Mouse (Mus musculus): ENCODE measurements around the gene Daw1. TPM values are rescaled to one million over a fixed set of nuclear protein-coding genes. Genes with fewer than 3 reads are reported as not detected.

Gene Daw1
- polyA plus RNA-seq, 1 experiment from 2014 or later: 0.28 TPM

DNA sequence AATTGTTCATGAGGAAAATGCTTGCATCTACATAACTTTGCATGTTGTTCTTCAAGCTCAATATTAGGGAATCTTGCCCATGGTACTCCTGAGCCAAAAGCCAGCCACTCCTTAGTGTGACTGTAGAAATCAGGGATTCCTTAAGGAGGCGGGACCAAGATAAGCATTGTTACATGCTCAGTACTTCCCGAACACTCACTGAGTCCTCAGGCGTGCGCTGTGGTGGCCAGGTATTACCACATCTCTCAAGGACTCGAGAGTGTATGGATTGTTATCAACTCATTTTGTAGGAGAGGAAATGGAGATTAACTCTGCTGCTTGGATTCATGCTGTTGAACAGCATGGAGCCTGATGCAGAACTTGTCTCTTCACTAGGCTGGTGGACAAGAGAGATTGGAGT lies 17.5 kb upstream of the Daw1 start:
- Histone ChIP-seq H3K27me3 (no peaks in the 10 kb centered on the region), H3K36me3 (no peaks in the 10 kb centered on the region), H3K4me1 (replicated peaks) (no peaks in the 10 kb centered on the region), H3K4me3 (no peak overlapping the region), H3K9ac (no peak overlapping the region), H3K27ac (replicated peaks) (no peak overlapping the region), H3K9me3 (no peaks in the 10 kb centered on the region), H3K4me2 (no peak overlapping the region)
- ATAC-seq (ENCODE audit: low read depth): no peak
- 86% methylated on average over 5 of the region's 5 CpGs for WGBS

DNA sequence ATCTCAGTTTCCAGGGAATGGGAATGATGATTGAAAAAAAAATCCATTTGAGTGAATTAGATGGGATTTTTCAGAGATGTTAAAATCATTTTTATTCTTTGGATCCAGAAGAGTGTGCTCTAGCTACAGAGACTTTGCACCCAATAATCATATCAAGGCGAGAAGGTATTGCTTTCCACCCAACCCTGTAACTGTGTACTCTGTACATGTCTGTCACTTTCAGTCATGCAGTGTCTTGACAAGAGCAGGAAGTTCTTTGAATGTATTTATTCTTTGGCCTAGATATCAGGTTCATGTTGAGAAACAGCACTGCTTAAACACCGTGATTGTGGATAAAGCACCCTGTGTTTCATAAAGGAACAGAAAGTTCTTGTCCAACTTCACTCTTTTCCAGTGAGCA lies 13.0 kb upstream of the Daw1 start:
- H3K4me3 ChIP-seq: no peak overlapping the region
- WGBS: 92% methylated on average over 2 of the region's 2 CpGs
- no peak overlapping the region for H3K4me2 ChIP-seq
- H3K4me1 ChIP-seq (replicated peaks): no peaks in the 10 kb centered on the region
- no peak overlapping the region for H3K27ac ChIP-seq (replicated peaks)
- ATAC-seq (ENCODE audit: low read depth): no peak
- H3K27me3 ChIP-seq: no peaks in the 10 kb centered on the region
- H3K36me3 ChIP-seq: no peaks in the 10 kb centered on the region
- no peak overlapping the region for H3K9ac ChIP-seq
- no peaks in the 10 kb centered on the region for H3K9me3 ChIP-seq

DNA sequence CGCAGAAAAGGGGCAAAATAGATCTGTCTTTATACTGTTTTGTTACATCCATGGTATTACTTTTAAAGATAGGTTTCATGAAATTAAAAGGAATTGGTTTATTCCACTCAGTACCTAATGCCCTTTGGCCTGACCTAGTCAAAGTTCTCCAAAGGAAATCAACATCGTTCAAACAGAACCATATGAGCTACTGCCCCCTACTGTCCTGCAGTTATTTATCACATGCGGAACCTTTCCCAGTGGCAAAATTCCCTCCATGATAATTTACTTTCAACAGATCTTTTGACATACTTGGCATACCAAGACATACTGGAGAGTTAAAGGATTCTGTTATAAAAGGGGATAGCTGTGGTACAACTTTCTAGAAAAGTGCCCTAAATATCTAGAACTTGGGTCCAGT lies 9.3 kb upstream of the Daw1 start:
- Histone ChIP-seq H3K4me3 (no peak overlapping the region), H3K4me2 (no peak overlapping the region), H3K27me3 (no peaks in the 10 kb centered on the region), H3K27ac (replicated peaks) (no peak overlapping the region), H3K4me1 (replicated peaks) (no peaks in the 10 kb centered on the region), H3K36me3 (no peaks in the 10 kb centered on the region), H3K9ac (no peak overlapping the region), H3K9me3 (no peaks in the 10 kb centered on the region)
- no peak for ATAC-seq (ENCODE audit: low read depth)
- WGBS: 75% methylated on average over 3 of the region's 3 CpGs

DNA sequence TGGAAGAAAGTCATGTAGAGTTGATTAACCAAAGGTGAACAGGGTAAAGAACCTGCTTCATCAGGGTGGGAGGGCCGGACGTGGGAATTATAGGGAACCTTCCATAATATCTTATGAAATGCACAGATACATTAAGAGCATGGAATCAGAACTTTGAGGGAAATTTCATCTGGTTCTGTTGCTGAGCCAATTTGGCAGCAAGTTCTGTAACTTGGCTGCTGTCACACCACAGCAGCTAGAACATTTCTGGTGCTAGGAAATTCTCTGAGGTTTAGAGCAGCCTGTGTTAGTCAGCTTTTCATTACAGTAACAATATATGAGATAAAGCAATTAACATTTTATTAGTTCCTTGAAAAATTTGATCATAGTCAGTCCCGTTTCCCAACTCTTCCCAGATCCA lies 6.6 kb upstream of the Daw1 start:
- Histone ChIP-seq H3K27ac (replicated peaks) (no peak overlapping the region), H3K4me1 (replicated peaks) (no peaks in the 10 kb centered on the region), H3K4me2 (no peak overlapping the region), H3K4me3 (no peak overlapping the region), H3K9ac (no peak overlapping the region), H3K27me3 (no peaks in the 10 kb centered on the region), H3K9me3 (no peaks in the 10 kb centered on the region), H3K36me3 (no peaks in the 10 kb centered on the region)
- 92% methylated on average over 3 of the region's 3 CpGs for WGBS
- ATAC-seq (ENCODE audit: low read depth): no peak

DNA sequence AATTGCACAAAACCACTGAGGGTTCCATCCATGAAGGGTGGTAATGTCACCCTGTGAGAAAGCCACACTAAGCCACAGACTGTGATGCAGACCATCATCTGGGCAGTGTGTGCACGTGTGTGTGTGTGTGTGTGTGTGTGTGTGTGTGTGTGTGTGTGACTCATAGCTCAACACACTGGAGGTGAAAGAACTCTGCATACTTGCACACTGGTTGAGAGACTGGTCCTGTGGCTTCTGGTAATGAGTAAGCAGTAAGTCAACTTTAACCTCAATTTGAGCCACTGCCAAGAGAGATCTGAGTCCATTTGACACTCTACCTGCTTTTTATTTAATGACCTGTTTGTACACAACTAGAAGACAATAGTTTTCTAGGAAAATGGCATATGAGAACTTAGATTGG lies 2.7 kb upstream of the Daw1 start:
- no peak overlapping the region for H3K27ac ChIP-seq (replicated peaks)
- 0 out of 2 replicates have a peak, but pooled peaks cover 8% of the 10 kb centered on the region for H3K4me1 ChIP-seq (replicated peaks)
- ATAC-seq (ENCODE audit: low read depth): no peak
- WGBS: 65% methylated on average over 1 of the region's 1 CpGs
- H3K4me2 ChIP-seq: no peak overlapping the region
- no peaks in the 10 kb centered on the region for H3K9me3 ChIP-seq
- no peak overlapping the region for H3K9ac ChIP-seq
- H3K27me3 ChIP-seq: no peaks in the 10 kb centered on the region
- H3K36me3 ChIP-seq: no peaks in the 10 kb centered on the region
- no peak overlapping the region for H3K4me3 ChIP-seq

DNA sequence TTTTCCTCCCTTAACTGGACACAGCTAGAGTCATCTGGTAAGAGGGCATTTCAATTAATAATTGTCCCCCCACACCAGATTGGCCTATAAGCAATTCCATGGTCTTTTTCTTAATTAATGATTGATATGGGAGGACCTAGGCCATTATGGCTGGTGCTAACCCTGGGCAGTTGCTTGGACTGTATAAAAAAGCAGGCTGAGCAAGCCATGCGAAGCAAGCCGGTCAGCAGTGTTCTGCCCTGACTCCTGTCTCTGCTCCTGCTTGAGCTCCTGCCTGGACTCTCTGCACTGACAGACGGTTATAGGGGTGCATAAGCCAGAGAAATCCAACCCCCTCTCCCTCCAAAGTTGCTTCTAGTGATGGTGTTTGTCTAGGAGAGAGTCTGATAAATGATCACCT lies 2.1 kb downstream of the Daw1 start:
- Histone ChIP-seq H3K4me2 (no peak overlapping the region), H3K36me3 (no peaks in the 10 kb centered on the region), H3K4me1 (replicated peaks) (0 out of 2 replicates have a peak, but pooled peaks cover 8% of the 10 kb centered on the region), H3K9ac (no peak overlapping the region), H3K27ac (replicated peaks) (no peak overlapping the region), H3K4me3 (no peak overlapping the region), H3K9me3 (no peaks in the 10 kb centered on the region), H3K27me3 (no peaks in the 10 kb centered on the region)
- no peak for ATAC-seq (ENCODE audit: low read depth)
- WGBS: 73% methylated on average over 3 of the region's 3 CpGs

DNA sequence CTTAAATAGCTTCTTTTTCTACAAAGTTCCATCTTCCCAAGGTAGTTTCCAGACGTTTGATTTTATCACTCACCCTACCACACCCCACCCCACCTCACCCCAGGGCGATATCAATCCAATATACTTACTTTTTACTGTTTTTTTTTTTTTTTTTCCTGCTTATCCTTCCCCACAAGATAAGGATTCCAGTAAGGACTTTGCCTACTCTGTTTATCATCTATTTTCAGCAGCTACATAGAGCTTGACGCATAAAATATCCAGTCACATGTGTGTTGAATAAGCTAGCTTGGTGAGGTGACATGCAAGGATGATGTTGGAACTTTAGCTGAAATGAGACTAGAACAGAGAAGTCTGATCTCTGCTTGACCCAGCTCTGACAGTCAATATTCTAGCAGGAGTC lies 4.5 kb downstream of the Daw1 start:
- no peak overlapping the region for H3K4me2 ChIP-seq
- no peaks in the 10 kb centered on the region for H3K36me3 ChIP-seq
- 0 out of 2 replicates have a peak, but pooled peaks cover 8% of the 10 kb centered on the region for H3K4me1 ChIP-seq (replicated peaks)
- H3K9ac ChIP-seq: no peak overlapping the region
- ATAC-seq (ENCODE audit: low read depth): no peak
- no peaks in the 10 kb centered on the region for H3K27me3 ChIP-seq
- H3K4me3 ChIP-seq: no peak overlapping the region
- H3K9me3 ChIP-seq: no peaks in the 10 kb centered on the region
- 86% methylated on average over 3 of the region's 3 CpGs for WGBS
- H3K27ac ChIP-seq (replicated peaks): no peak overlapping the region

DNA sequence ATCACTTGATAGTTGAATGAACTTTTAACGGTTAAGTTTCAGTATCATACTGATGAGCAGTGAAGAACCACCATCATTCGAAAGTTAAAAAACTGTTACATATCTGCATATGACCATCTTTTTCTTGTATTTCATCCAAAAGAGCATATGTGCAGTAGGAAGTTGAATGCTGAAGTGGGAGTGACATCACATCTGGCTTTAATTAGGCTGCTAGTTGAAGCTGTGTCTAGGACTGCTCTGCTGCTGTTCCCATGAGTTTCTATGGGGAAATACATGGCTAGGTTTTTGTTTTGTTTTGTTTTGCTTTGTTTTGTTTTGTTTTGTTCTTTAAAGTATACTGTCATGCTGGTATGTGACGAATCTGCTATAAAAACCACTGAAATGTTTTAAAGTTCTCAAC lies 9.6 kb downstream of the Daw1 start:
- no peaks in the 10 kb centered on the region for H3K9me3 ChIP-seq
- H3K36me3 ChIP-seq: no peaks in the 10 kb centered on the region
- no peak overlapping the region for H3K4me3 ChIP-seq
- H3K4me1 ChIP-seq (replicated peaks): no peaks in the 10 kb centered on the region
- H3K27me3 ChIP-seq: no peaks in the 10 kb centered on the region
- no peak overlapping the region for H3K4me2 ChIP-seq
- H3K27ac ChIP-seq (replicated peaks): no peak overlapping the region
- no peak overlapping the region for H3K9ac ChIP-seq
- ATAC-seq (ENCODE audit: low read depth): no peak
- whole genome bisulfite sequencing: 85% methylated on average over 3 of the region's 3 CpGs

DNA sequence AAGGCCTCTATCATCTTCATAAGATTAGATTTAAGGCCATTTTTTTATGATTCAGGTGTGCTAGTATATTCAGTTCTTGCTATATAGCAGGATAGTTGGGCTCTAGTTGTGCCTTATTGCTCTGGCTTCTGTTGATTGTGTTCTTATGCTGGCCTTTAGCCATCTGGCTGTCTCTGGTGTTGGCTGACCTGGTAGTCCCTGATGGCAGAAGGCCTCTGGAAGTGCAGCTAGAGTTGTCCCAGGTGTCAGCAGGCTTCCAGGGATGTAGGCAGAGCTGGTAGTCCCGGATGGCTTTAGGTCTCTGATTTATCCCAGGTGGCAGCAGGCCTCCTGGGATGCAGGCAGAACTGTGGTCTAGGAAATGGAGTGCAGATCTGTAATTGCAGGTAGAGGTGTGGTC lies 16.4 kb downstream of the Daw1 start:
- WGBS: 91% methylated on average over 1 of the region's 1 CpGs

DNA sequence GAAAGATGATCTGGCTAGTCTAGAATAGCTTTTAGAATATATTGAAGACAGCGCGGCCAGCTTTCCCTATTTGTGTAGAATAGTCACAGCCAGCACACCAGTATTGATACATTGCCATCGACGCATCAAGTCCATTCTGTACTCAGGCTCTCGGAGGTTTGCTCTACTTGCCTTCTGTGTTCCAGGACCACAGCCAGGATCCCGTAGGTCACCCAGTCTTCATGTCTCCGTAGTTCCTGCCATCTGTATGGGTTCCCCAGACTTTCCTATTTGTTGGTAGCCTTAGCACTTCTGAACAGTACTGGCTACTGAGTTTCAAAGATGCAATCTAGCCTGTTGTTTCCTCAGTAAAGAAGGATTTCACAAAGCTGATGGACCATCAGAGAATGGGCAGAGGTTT lies 20.0 kb downstream of the Daw1 start:
- H3K4me3 ChIP-seq: no peak overlapping the region
- 91% methylated on average over 7 of the region's 7 CpGs for WGBS
- H3K4me1 ChIP-seq (replicated peaks): no peaks in the 10 kb centered on the region
- no peak overlapping the region for H3K27ac ChIP-seq (replicated peaks)
- ATAC-seq (ENCODE audit: low read depth): no peak
- no peaks in the 10 kb centered on the region for H3K36me3 ChIP-seq
- H3K9ac ChIP-seq: no peak overlapping the region
- no peaks in the 10 kb centered on the region for H3K9me3 ChIP-seq
- H3K27me3 ChIP-seq: no peaks in the 10 kb centered on the region
- H3K4me2 ChIP-seq: no peak overlapping the region

More for the DNA sequence above, 16.4 kb downstream of the Daw1 start:
- no peaks in the 10 kb centered on the region for H3K4me1 ChIP-seq (replicated peaks)
- no peaks in the 10 kb centered on the region for H3K27me3 ChIP-seq
- no peaks in the 10 kb centered on the region for H3K9me3 ChIP-seq
- H3K4me3 ChIP-seq: no peak overlapping the region
- H3K36me3 ChIP-seq: no peaks in the 10 kb centered on the region
- H3K27ac ChIP-seq (replicated peaks): no peak overlapping the region
- no peak overlapping the region for H3K9ac ChIP-seq
- H3K4me2 ChIP-seq: no peak overlapping the region
- ATAC-seq (ENCODE audit: low read depth): no peak

DNA sequence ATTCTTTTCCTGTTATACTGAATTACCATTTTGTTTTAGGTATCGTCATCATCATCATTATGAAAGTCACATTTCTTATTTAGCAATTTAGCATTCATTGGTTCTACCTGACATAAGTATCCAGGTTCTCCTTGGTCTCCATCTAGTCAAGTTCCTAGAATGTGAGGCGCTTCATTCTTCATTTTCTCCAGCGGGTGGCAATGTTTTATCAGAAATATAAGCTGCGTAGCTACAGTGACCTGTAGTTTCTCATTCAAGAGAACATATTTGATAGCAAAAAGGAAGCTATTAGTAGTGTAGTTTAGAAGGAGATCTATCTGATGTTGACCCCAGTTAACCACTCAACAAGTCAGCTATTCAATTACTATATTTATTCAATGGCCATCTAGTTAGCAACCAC lies 21.9 kb downstream of the Daw1 start:
- H3K4me3 ChIP-seq: no peak overlapping the region
- no peak overlapping the region for H3K27ac ChIP-seq (replicated peaks)
- H3K9ac ChIP-seq: no peak overlapping the region
- no peaks in the 10 kb centered on the region for H3K36me3 ChIP-seq
- no peak overlapping the region for H3K4me2 ChIP-seq
- WGBS: 73% methylated on average over 4 of the region's 4 CpGs
- no peaks in the 10 kb centered on the region for H3K27me3 ChIP-seq
- no peaks in the 10 kb centered on the region for H3K4me1 ChIP-seq (replicated peaks)
- no peak; the same call in 1 of the 2 replicates for ATAC-seq (ENCODE audit: low read depth)
- no peaks in the 10 kb centered on the region for H3K9me3 ChIP-seq

DNA sequence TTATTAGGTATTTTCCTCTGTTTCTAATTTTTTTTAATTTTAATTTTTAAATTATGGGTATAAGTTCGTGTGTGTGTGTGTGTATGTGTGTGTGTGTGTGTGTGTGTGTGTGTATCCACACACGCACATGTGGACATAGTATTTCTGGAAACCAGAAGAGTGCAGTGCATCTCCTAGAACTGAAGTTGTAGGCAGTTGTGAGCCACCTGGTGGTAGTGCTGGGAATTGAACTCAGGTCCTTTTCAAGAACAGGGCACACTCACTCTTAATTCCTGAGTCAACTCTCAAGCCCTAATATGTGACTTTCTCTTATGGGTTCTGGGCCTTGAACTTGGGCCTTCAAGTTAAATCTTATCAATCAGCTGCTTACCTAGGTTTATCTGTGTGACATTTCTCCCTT lies 27.6 kb downstream of the Daw1 start:
- no peak overlapping the region for H3K9ac ChIP-seq

DNA sequence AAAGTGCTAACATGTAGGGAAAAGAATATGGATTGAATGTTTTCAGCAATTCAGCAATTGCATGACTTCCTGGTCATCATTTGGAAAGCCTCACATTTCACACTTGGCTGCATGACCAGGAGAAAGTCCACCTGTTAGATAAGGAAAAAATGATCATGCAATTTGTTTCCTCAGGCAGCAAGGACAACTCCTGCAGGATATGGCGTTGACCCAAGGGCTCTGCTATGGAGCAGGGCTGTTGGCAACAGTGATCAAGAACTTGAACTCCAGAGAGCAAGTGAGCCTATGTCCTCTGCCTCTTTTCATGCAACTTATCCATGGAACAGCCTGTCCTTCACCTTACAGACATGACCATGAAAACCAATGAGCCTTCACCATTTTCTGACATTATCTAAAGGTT lies 50.4 kb downstream of the Daw1 start:
- no peak overlapping the region for H3K27ac ChIP-seq (replicated peaks)
- no peaks in the 10 kb centered on the region for H3K27me3 ChIP-seq
- WGBS: 78% methylated on average over 1 of the region's 1 CpGs
- H3K9me3 ChIP-seq: no peaks in the 10 kb centered on the region
- H3K4me1 ChIP-seq (replicated peaks): no peaks in the 10 kb centered on the region
- no peak overlapping the region for H3K9ac ChIP-seq
- H3K36me3 ChIP-seq: no peaks in the 10 kb centered on the region
- H3K4me3 ChIP-seq: no peak overlapping the region
- no peak overlapping the region for H3K4me2 ChIP-seq
- ATAC-seq (ENCODE audit: low read depth): no peak

More for the DNA sequence above, 27.6 kb downstream of the Daw1 start:
- Histone ChIP-seq H3K4me1 (replicated peaks) (no peaks in the 10 kb centered on the region), H3K9me3 (no peaks in the 10 kb centered on the region), H3K36me3 (no peaks in the 10 kb centered on the region), H3K4me2 (no peak overlapping the region), H3K4me3 (no peak overlapping the region), H3K27ac (replicated peaks) (no peak overlapping the region), H3K27me3 (no peaks in the 10 kb centered on the region)
- no peak for ATAC-seq (ENCODE audit: low read depth)
- WGBS: 55% methylated on average over 2 of the region's 2 CpGs
